Mouse (Mus musculus) erythroblast, adult 5-6 weeks (primary cell): ENCODE data around the gene Rims4. TPM values are rescaled to one million over a fixed set of nuclear protein-coding genes. Genes with fewer than 3 reads are reported as not detected.

Source experiments
- ATAC-seq: replicated peaks from 2 replicates; pipeline ENCODE4 v1.8.0; 2016; ENCODE audit warnings: moderate number of reproducible peaks, mild to moderate bottlenecking, moderate TSS enrichment, inconsistent platforms; ENCODE audit not compliant: poor library complexity, low FRiP score, severe bottlenecking
- total RNA-seq, 2 experiments: library from RNA; stranded (forward) in 1 of 2; stranded (reverse) in 1 of 2; fragments of 150-400 nt in 1 of 2; fragments of 200-764, 138-1000 nt in 1 of 2; gene quantifications; 2 replicates each; pipeline versions ENCODE4 v1.2.3 to v1.2.4; 2015 to 2017; ENCODE audit warnings: low replicate concordance in 2 of 2

The Rims4 gene
- total RNA-seq, 2 experiments from 2014 or later = not detected

DNA sequence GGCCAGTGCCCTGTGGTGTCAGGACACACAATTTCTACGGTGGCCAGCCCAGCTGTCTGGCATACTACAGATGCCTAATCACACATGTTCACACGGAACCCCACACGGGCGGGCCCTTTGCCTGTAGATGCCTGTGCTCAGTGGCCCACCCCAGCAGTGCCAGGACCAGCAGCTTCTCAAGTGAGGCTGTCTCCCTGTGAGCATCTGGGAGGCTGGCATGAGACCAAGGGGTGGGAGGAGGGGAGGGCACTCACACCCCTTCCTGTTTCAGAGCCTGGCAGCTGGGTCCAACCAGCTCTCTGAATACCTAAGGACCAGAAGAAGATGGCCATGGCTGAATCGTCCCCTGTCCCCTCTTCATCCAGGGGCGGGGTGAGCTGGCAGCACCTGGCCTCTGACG is 43.0 kb downstream of the Rims4 start:
- ATAC-seq = no peak

GRCm38 (mm10) chr2:163874877-163875276 is 43.6 kb downstream of the Rims4 start:
- ATAC-seq = no peak

DNA sequence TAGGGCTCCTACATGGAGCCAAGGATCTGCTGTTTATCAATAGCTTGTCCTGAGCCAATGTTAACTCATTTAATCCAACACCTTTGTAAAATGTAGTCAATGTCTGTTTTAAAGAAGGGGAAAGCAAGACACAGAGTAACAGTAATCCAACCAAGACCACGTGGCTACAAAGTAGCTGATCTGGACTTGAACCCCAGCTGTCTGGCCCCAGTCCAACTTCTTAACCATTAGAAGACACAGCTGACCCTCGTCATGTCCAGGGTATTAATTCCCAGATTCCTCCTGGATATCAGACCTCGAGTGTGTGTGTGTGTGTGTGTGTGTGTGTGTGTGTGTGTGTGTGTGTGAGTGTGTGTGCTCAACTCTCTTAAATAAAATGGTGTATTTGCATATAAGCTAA is 46.6 kb downstream of the Rims4 start:
- ATAC-seq = no peak

DNA sequence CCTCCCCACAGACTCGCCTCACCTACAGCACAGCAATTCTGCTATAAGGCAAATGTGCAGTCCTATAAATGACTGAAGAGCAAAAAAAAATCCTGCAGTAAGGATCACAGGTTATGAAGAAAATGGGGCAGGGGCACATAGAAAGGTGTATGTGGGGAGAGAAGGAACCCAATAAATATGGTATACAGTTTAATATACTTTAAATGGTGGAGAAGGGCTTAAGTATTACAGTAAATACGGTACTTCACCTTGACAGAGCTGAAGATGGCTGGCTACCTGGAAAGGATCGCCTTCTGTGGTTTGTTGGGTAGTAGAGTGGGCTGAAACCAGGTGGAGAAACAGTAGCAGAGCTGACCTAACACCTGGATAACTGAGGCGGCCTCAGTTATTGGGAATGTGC is 47.2 kb downstream of the Rims4 start:
- ATAC-seq = no peak

DNA sequence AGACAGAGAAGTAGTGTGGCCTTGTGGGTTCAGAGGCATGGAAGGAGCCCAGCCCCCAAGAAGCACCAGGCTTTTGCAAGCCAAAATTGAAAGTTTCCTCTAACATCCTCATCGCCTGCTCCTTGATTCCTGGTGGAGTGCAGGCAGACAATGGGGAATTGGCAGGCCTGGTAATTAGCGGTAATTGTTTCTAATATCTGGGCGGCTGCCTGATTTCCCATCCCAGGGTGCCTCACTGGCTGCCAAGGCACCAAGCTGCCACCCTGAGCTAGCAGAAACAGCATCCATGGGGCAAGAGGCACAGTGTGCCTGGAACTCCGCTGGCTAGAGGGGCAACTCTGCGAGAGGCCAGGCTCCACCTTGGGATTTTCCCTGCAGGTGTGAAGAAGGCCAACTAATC is 48.7 kb downstream of the Rims4 start:
- no peak for ATAC-seq

DNA sequence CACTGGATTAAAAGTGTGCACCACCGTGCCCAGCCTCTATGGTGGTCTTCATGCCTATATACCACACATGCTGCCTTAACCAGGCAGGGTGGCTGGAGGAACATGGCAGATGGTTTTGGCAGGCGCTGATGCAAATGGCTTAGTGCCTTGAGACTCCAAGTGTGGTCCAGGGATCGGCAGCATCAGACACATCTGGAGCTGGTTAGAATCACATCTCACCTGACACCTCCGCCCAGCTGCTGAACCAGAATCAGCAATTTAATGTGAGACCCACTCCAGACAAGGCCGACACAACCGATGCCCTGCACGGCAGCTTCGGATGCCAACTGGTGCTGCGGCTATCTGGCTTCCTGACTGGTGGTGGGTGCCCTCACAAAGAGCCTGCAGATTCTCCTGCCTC is 52.4 kb downstream of the Rims4 start:
- ATAC-seq = 0 out of 2 replicates have a peak, but pooled peaks have one; percentile 45

DNA sequence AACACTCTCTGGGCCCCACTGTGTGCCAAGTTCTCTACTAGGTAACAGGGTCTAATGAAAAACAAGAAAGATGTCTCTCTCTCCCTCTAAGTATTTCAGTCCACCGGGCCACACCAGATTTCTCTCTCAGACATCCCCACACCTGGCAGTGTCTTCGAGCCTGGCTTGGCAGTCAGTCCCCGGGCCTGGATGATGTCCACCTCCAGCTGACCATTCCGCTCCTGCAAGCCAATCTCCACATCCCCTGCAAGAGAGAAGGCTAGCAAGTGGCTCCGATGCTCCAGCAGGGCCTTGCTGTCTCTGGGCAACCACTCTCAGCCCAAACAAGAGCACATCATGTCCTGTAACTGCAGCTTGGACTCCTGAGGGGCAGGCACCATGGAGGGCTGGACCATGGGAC is 53.2 kb downstream of the Rims4 start:
- no peak for ATAC-seq

DNA sequence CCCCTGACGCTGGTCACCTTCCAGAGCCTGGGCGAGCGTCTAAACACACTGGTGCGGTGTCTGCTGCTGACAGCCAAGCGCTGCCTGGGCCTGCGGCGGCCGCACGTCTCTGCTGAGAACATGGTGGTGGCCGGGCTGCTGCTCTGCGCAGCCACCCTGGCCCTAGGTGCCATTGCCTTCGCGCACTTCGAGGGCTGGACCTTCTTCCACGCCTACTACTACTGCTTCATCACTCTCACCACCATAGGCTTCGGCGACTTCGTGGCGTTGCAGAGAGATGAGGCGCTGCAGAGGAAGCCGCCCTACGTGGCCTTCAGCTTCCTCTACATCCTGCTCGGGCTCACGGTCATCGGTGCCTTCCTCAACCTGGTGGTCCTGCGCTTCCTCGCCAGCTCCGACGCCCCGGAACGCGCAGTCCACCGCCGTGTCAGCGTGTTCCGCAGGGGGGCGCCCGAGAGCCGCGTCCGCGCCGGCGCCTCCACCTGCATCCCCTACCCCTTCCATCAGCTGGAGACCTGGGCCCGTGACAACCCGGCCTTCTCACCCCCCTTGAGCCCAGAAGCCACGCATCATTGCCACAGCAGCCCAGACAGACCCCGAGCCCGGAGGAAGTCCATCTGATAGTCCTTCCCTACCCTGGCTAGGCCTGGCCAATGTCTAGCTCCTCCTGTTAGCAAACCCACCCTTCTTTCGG is 60.1 kb downstream of the Rims4 start:
- no peak for ATAC-seq

- ATAC-seq = peak; percentile 57; the same call in 1 of the 2 replicates
Observed at GRCm38 (mm10) chr2:163857233-163857632, 61.2 kb downstream of the Rims4 start.

DNA sequence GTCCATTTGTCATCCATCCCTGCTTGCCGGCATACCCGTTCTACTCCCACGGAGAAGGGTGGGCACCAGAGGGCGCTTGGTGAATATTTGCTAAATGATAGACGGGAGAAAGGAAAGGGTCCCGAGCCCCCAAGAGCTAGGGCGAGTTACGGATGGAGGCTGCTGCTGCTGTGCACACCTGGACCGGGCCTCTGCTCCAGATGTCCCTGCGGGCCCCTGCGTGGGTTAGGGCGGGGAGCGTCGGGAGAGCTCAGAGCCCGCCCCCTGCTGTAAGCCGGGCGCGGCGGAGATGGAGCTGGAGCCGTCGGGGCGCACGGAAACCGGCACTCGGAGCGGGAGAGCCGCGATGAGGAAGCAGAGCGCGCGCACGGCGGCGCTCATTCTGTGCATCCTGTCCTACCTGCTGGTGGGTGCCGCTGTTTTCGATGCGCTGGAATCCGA is 65.0 kb downstream of the Rims4 start, which contains the start of gene Kcnk15:
Gene Kcnk15 (plus strand): TSS at position 191 of the 441 bp plus-strand sequence.
- ATAC-seq = no peak

- ATAC-seq = no peak
Observed at GRCm38 (mm10) chr2:163842043-163842442, 76.4 kb downstream of the Rims4 start.

GRCm38 (mm10) chr2:163839519-163839918 is 79.0 kb downstream of the Rims4 start:
- ATAC-seq = no peak

GRCm38 (mm10) chr2:163838043-163838442 is 80.4 kb downstream of the Rims4 start:
- ATAC-seq = peak; percentile 97

DNA sequence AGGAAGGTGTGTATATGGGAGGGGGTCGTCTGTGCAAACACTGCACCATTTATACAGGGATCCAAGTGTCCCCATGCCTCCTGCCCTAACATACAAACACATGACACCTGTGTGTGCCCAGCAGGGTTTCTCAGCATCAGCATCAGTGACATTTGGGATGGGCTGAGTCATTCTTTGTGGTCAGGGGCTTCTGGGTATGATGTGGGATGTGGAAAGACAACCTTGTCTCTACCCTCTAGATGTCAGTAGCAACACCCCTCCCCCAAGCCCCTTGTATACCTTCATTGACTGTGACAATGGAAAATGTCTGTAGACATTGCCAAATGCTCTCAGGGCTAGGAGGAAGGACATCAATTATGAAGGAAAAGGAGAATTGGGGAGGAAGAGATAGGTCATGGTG is 87.3 kb downstream of the Rims4 start:
- ATAC-seq = no peak

GRCm38 (mm10) chr2:163826494-163826893 is 92.0 kb downstream of the Rims4 start:
- ATAC-seq = no peak

GRCm38 (mm10) chr2:163825861-163826260 is 92.6 kb downstream of the Rims4 start:
- ATAC-seq = no peak

DNA sequence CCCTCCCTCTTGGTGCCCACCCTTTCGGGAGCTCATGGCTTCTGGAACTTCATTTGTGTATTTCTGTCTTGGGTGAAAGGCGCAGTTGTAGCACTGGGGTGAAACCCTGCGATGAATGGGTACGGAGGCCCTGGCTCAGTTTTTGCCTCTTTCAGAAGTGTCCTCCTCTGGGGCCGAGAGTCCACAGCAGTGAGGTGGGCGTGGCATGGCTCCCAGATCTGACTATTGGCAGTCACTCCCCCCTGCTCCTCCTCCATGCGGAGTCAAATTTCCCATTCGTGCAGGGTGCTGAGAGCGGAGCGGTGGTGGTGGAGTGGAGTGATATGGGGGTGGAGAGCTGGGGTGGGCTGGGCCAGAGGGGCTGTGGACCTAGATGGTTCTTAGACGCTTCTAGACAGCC is 94.7 kb downstream of the Rims4 start:
- ATAC-seq = no peak

DNA sequence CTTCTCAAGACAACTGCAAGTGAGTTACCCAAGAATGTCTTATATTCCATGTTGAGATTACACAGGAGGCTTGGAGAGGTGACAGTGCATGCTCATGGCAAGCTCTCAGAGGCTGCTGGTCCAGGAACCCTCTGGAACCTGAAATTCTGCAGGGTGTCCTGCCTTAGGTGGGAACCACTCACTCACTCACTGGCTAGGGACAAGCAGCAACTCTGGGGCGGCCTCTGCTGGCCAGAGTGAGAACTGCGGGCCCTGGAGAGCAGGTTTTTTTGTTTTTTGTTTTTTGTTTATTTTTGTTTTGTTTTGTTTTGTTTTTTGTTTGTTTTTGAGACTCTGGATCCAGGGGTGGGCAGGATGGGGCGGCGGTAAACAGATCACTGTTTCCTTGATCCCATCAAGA is 95.2 kb downstream of the Rims4 start:
- ATAC-seq = peak; percentile 65; the same call in 1 of the 2 replicates

DNA sequence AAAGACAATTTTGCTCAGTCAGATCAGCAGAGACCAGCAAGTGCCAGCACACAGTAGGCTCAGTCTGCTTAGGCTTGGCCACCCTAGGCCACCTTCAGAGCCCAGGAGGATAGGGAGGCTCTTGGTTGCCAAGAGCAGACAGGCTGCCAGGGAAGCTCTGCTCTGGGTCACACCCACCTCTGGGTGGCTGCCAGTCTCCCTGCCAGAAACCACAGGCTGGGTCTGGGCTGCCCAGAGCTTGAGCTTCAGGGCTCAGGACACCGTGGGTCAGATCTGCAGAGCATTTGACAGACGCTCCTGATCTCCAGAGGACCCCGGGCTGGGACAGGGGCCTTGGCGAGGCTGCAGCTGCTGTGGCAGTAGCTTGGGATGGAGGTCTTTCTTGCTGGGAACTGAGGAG is 97.9 kb downstream of the Rims4 start, which contains the start of gene Ccn5:
Gene Ccn5 (plus strand): TSS at position 255 of the 400 bp plus-strand sequence.
- no peak for ATAC-seq

GRCm38 (mm10) chr2:163814739-163815465 is 103.6 kb downstream of the Rims4 start:
- no peak for ATAC-seq

- ATAC-seq = no peak
Observed at GRCm38 (mm10) chr2:163813077-163813476, 105.4 kb downstream of the Rims4 start.
